Mouse (Mus musculus): Measurements from ENCODE around the gene Eri3.

DNA sequence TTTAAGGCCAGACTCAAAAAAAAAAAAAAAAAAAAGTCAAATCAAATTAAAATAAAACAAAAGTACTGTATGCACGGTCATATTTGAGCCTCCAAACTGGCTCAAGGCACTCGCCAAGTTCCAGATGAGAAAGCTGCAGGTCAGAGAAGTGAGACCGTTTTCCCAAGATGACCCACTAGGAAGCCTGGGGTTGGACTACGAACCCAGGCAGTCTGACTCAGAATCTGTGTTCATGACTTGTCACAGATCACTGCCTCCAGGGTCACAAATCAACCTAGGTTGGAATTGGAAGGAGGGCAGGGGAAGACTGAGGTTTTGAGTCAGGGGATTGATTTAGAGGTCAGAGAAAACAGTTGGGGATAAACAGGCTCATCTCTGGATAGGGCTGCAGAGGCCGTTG lies 9.6 kb upstream of the Eri3 start:
- TF ChIP-seq CTCF (IDR thresholded peaks at IDR 0.05; ENCODE audit: low read depth, low read length) (no peak), GATA1 (IDR thresholded peaks at IDR 0.05; ENCODE audit: borderline replicate concordance, low read length) (no peak)

Measured in G1E (cell line).